Mouse (Mus musculus): ENCODE measurements around the gene Mtap.

Gene Mtap

GRCm38 (mm10) chr4:89137542-89138360, 829 bp downstream of the Mtap start:
- no peak for DNase-seq (ENCODE audit: low spot score)

- no peak for DNase-seq (ENCODE audit: low spot score)
Observed at GRCm38 (mm10) chr4:89138361-89138651, 1.4 kb downstream of the Mtap start.

DNA sequence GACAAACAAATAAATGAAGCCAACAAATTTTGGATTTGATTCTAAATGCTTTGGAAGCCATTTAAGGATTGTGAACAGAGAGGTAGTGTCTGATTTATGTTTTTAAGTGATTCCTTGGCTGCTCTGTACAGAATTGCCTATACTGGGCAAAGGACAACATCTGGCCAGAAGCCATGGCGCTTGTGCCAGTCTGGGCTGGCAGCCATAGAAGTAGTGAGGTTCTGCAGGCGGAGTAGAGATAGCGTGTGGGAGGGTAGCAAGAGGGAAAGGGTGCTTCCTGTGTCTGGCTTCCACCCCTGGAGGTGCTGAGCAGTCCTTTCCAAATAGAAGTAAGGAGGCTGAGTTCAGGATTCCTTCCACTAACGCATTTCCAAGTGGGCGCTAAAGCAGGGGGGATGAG, 3.9 kb downstream of the Mtap start:
- no peak for DNase-seq (ENCODE audit: low spot score)

- DNase-seq (ENCODE audit: low spot score): peak; percentile 61
Observed at GRCm38 (mm10) chr4:89145409-89145808, 8.5 kb downstream of the Mtap start.

DNA sequence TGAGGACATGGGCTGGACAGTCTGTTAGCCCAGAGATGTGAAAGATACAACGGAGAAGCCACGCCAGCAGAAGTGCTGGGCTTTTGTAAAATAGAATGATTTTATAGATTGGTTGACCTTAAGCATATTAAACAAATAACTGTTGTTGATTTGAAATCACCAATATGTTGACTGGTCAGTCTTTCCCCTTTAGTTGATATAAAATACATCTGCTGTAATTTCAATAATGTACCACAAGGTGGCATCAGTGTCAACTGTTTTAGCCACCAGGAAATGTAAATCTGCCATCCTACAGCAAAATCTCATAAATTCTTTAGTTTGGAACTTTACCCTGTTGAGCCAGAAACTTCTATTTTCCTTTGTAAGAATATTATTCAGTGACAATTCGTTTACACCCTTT, 9.4 kb downstream of the Mtap start:
- peak; percentile 53 for DNase-seq (ENCODE audit: low spot score)

- no peak for DNase-seq (ENCODE audit: low spot score)
Observed at GRCm38 (mm10) chr4:89149261-89149660, 12.3 kb downstream of the Mtap start.

DNA sequence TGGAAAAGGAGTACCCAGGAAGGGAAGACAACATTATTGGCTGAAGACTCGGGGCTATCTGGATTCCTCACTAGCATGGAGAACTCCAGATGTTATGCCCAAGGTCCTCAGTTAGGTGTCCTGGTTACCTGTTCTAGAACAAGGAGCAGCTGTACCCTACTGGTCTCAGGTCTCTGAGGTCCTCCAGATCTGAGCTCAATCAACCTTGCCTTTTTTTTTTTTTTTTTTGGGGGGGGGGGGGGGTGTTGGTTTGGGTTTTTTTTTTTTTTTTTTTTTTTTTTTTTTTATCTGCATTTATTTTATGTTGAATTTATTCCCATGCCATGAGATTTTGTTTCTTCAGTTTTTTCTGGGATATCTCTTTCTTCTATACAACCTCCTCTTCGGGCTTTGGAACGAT, 24.5 kb downstream of the Mtap start:
- no peak for DNase-seq (ENCODE audit: low spot score)

DNA sequence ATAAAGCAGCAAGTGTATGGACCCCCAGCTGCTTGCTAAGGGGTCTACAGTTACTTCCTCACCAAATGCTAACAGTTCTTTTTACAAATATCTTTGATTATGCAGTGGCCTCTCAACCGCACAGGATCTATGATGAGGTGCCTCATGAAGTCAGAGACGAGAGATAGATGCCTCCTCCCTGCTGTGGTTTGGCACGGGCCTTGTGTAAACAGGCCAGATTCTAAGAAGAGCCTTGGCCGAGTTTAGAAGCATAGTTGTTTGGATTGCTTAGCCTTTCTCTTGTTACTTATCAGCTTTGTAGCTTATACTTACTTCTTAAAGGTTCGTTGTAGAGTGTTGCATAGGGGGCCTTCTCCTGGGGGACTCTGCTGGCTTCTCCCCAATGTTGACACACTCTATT, 25.6 kb downstream of the Mtap start:
- DNase-seq (ENCODE audit: low spot score): no peak

- DNase-seq (ENCODE audit: low spot score): no peak
Observed at GRCm38 (mm10) chr4:89163613-89164012, 26.7 kb downstream of the Mtap start.

DNA sequence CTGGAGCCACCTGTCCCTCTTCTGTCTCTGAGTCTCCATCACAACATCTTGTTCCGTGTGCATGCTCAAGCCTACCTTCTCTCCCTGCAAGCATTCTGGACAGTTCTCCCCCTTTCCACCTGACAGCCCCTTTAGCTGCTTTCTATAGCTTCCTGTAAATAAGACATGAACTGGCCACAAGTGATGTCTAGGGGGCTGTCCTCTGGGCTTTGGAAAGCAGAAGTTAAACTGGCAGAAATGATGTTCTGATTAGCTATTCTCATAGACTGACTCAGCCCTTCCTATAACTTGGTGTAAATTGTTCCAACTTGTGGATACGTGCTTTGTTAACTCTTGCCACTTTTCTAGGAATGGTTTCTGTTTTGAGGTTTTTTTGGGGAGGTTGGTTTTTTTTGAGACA, 27.8 kb downstream of the Mtap start:
- no peak for DNase-seq (ENCODE audit: low spot score)

DNA sequence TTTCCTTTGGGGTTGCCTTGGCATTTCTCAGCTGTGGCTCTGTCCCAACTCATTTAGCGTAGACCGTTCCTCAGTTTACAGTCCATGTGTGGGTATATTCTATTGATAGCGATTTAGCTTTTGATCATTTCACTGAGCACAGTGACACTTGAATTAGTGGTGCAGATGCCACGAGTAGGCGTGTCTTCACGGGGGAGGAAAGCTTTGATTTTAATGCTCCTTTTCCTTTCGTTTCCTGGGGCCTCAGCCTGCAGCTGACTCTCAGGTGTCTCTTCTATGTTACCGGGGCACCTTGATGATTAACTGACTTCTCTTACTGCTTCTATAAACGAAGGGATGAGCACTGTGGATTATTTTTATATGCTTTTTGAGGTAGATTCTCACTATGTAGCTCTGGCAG, 32.0 kb downstream of the Mtap start:
- DNase-seq (ENCODE audit: low spot score): no peak

- DNase-seq (ENCODE audit: low spot score): no peak
Observed at GRCm38 (mm10) chr4:89169739-89170138, 32.8 kb downstream of the Mtap start.

DNA sequence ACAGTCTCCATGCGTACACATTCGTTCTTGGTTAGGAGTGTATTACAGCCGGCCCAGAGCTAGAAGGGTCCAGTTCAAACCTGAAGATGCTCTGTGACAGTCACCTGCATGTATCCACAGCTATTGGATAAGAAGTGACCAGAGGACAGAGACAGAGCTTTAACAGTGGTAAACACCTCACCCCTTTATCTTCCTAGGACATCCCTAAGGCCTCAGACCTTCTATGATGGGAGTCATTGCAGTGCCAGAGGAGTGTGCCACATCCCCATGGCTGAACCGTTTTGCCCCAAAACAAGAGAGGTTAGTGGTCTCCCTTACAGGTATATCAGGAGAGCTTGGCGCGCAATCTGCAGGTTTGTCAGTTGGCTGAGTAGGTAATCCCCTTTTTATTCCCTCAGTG, 34.0 kb downstream of the Mtap start:
- DNase-seq (ENCODE audit: low spot score): no peak

- DNase-seq (ENCODE audit: low spot score): no peak
Observed at GRCm38 (mm10) chr4:89172873-89173605, 36.1 kb downstream of the Mtap start.

- no peak for DNase-seq (ENCODE audit: low spot score)
Observed at GRCm38 (mm10) chr4:89177514-89178307, 40.8 kb downstream of the Mtap start.

DNA sequence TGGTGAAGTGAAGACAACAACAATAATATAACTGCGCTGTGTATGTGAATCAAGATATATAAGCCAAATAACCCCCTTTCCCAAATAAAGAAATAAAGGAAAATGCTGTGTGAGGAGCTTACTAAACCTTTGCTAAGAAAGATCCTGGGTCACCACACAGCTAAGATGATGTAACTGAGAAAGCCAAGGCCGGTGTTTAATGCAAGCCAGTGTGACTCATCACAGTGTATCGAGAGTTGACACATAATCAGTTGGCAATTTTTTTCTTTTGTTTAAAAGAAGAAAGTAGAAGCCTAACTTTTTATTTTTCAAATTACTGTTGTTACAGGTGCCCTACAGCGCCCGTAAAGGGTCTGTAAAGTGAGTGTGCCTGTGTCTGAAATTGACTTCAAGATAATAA, 43.2 kb downstream of the Mtap start:
- no peak for DNase-seq (ENCODE audit: low spot score)

GRCm38 (mm10) chr4:89181656-89182055, 44.7 kb downstream of the Mtap start:
- DNase-seq (ENCODE audit: low spot score): no peak

DNA sequence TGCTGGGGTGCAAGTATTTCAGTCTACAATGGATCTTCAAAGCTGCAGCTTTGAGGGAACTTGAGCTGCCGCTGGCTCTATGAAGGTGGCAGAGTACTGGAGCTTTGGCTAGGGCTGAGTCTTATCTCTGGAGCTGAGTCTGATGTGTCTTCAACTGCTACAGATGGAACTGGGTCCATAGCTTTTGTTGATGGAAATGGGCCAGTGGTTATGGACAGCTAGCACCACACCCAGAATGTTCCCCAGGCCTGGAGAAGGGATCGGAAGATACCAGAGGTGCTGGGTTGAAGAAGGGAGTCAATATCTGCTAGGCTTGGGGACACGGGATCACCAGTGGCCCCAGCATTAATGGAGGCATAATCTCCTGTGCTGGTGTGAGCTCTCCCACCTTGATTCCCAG, 45.6 kb downstream of the Mtap start:
- no peak for DNase-seq (ENCODE audit: low spot score)

- DNase-seq (ENCODE audit: low spot score): no peak
Observed at GRCm38 (mm10) chr4:89195481-89195880, 58.6 kb downstream of the Mtap start.

DNA sequence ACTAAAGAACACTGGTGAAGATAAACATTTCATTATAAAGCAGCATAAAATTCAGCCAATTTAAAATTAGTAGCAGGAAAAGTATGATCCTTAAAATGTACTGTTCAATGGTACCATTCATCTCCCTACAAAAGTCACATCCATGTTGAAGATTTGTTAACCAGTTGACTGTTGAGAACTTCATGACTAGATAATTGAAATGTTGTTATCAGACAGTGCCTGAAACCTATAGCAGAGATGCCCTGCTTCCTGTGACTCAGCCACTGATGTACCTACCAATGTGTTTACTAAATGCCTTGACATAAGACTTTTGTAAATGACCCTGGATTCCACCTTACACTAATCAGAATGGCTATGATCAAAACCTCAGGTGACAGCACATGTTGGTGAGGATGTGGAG, 60.2 kb downstream of the Mtap start:
- DNase-seq (ENCODE audit: low spot score): no peak

GRCm38 (mm10) chr4:89200806-89201205, 63.9 kb downstream of the Mtap start:
- DNase-seq (ENCODE audit: low spot score): no peak

GRCm38 (mm10) chr4:89209310-89209709, 72.4 kb downstream of the Mtap start:
- no peak for DNase-seq (ENCODE audit: low spot score)

- no peak for DNase-seq (ENCODE audit: low spot score)
Observed at GRCm38 (mm10) chr4:89210314-89210713, 73.4 kb downstream of the Mtap start.

Data from c-Kit-positive CD71-positive TER-119-positive erythroid progenitor cells, embryonic 14.5 days (primary cell).